Mouse (Mus musculus): ENCODE measurements at regions not wholly inside any gene's neighbourhood (a gene's known extent, or its start where the extent isn't known, plus 50 kb on each side); places are given as distances from the start of the nearest gene placed in this dataset.

DNA sequence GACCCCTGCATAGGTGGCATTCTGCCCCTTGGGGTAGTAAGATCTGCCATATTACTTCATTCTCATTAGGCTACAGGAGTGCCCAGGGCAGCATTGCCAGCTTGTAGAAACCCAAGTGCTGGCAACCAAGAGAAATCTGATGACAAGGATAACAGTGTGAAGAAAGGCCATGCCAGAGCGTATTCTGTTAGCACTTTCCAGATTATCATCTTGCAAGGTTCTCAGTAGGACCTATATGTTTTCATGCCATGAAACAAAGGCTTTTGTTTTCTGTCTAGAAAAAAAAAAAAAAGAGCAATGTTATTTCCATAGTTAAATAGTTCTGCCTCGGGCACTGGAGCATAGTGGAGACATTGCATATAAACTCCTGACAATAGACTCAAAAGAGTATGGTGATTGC lies 478.8 kb upstream of the 4930412O13Rik start:
- H3K79me2 ChIP-seq (replicated peaks; ENCODE audit: control insufficient read depth, extremely low read depth, insufficient read depth, poor library complexity, severe bottlenecking), result no peaks in the 10 kb centered on the region
- no peaks in the 10 kb centered on the region for H3K36me3 ChIP-seq (replicated peaks in 1 of 2; ENCODE audit: control insufficient read depth in 1 of 2, insufficient read depth in 1 of 2, low read length in 1 of 2)
- no peaks in the 10 kb centered on the region for H3K9me3 ChIP-seq (replicated peaks; ENCODE audit: low read length)
- no peak overlapping the region for H3K4me2 ChIP-seq (ENCODE audit: insufficient read depth, low read depth, poor library complexity, severe bottlenecking)
- no peak overlapping the region for H3K27ac ChIP-seq (ENCODE audit: insufficient read depth, low read depth)
- H3K4me1 ChIP-seq (ENCODE audit: control insufficient read depth in 1 of 2, insufficient read depth in 2 of 2), result no peaks in the 10 kb centered on the region
- TF ChIP-seq MAZ (IDR thresholded peaks at IDR 0.05; ENCODE audit: low read depth, low read length) (no peak), RAD21 (IDR thresholded peaks at IDR 0.05; ENCODE audit: low read depth, low read length) (no peak), TBP (conservative IDR thresholded peaks at IDR 0.05; ENCODE audit: low read depth, low read length) (no peak), EP300 (IDR thresholded peaks at IDR 0.05; ENCODE audit: low read length) (no peak), HCFC1 (IDR thresholded peaks at IDR 0.05; ENCODE audit: low read depth, low read length) (no peak), UBTF (IDR thresholded peaks at IDR 0.05; ENCODE audit: low read depth, low read length) (no peak), ZNF384 (IDR thresholded peaks at IDR 0.05; ENCODE audit: low read depth, low read length) (no peak), ZC3H11A (IDR thresholded peaks at IDR 0.05; ENCODE audit: low read depth, low read length) (no peak)
- dilution Hi-C loops (cut with MboI; ENCODE audit: extremely low pct_ligation_motif_present, extremely low pct_unique_long_range_greater_than_20kb, low sequenced_read_pairs), result no loop called here
- H3K9ac ChIP-seq (ENCODE audit: insufficient read depth, low read depth), result no peak overlapping the region
- in situ Hi-C loops (cut with MboI; ENCODE audit: low pct_ligation_motif_present, low pct_unique_long_range_greater_than_20kb, low sequenced_read_pairs), result no loop called here
- no peak overlapping the region for H3K4me3 ChIP-seq (replicated peaks in 1 of 3; ENCODE audit: low read depth in 2 of 3, low read length in 2 of 3, poor library complexity in 1 of 3)
- H3K27me3 ChIP-seq (replicated peaks), result no peaks in the 10 kb centered on the region
- DNase-seq (ENCODE audit: extremely low read depth), result no peak

DNA sequence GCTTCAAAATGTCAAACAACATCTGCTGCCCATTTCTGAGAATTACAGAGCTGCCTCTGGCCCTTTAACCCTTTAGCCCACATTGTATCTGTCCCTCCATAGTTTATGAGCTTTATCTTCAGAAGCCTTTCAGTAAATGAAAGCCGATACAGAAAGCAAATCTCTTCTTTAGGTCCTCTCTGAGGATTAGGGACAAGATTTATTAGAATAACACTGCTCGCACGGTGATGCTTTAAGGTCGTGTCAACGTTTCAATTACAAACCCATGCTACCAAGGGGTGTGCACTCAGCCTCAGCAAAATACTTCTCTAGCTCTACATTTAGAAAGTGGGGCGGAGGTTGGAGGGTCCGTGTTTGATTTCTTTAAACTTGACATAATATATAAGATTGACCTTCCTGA lies 472.0 kb upstream of the 4930412O13Rik start:
- in situ Hi-C loops (cut with MboI; ENCODE audit: low pct_ligation_motif_present, low pct_unique_long_range_greater_than_20kb, low sequenced_read_pairs) (no loop called here), dilution Hi-C loops (cut with MboI; ENCODE audit: extremely low pct_ligation_motif_present, extremely low pct_unique_long_range_greater_than_20kb, low sequenced_read_pairs) (no loop called here)
- Histone ChIP-seq H3K79me2 (replicated peaks; ENCODE audit: control insufficient read depth, extremely low read depth, insufficient read depth, poor library complexity, severe bottlenecking) (no peaks in the 10 kb centered on the region), H3K27me3 (replicated peaks) (no peaks in the 10 kb centered on the region), H3K4me2 (ENCODE audit: insufficient read depth, low read depth, poor library complexity, severe bottlenecking) (no peak overlapping the region), H3K9me3 (replicated peaks; ENCODE audit: low read length) (no peaks in the 10 kb centered on the region), H3K27ac (ENCODE audit: insufficient read depth, low read depth) (no peak overlapping the region), H3K4me1 (ENCODE audit: control insufficient read depth in 1 of 2, insufficient read depth in 2 of 2) (peaks cover 0 to 6% of the 10 kb centered on the region in 2 experiments; a peak in 2 of 4 replicates), H3K36me3 (replicated peaks in 1 of 2; ENCODE audit: control insufficient read depth in 1 of 2, insufficient read depth in 1 of 2, low read length in 1 of 2) (no peaks in the 10 kb centered on the region), H3K9ac (ENCODE audit: insufficient read depth, low read depth) (no peak overlapping the region), H3K4me3 (replicated peaks in 1 of 3; ENCODE audit: low read depth in 2 of 3, low read length in 2 of 3, poor library complexity in 1 of 3) (no peak overlapping the region)
- TF ChIP-seq HCFC1 (IDR thresholded peaks at IDR 0.05; ENCODE audit: low read depth, low read length) (no peak), POLR2AphosphoS2 (IDR thresholded peaks at IDR 0.05; ENCODE audit: low read depth, low read length) (no peak), EP300 (IDR thresholded peaks at IDR 0.05; ENCODE audit: low read length) (no peak), MAFK (IDR thresholded peaks at IDR 0.05; ENCODE audit: insufficient replicate concordance, low read length) (no peak), ZC3H11A (IDR thresholded peaks at IDR 0.05; ENCODE audit: low read depth, low read length) (no peak), RCOR1 (conservative IDR thresholded peaks at IDR 0.05; ENCODE audit: low read depth, low read length) (no peak), TBP (conservative IDR thresholded peaks at IDR 0.05; ENCODE audit: low read depth, low read length) (no peak), USF1 (IDR thresholded peaks at IDR 0.05; ENCODE audit: low read depth, low read length) (no peak), NELFE (IDR thresholded peaks at IDR 0.05; ENCODE audit: low read depth, low read length) (no peak), CTCF (conservative IDR thresholded peaks at IDR 0.05 in 1 of 2, IDR thresholded peaks at IDR 0.05 in 1 of 2; ENCODE audit: low read depth in 2 of 2, low read length in 2 of 2) (no peak), ZMIZ1 (IDR thresholded peaks at IDR 0.05; ENCODE audit: low read depth, low read length) (no peak), IRF4 (IDR thresholded peaks at IDR 0.05; ENCODE audit: low read depth, low read length) (no peak), JUN (IDR thresholded peaks at IDR 0.05; ENCODE audit: insufficient read depth, low read depth, low read length) (no peak), UBTF (IDR thresholded peaks at IDR 0.05; ENCODE audit: low read depth, low read length) (no peak), MAX (IDR thresholded peaks at IDR 0.05; ENCODE audit: low read length) (no peak), ZKSCAN1 (IDR thresholded peaks at IDR 0.05; ENCODE audit: borderline replicate concordance, low read depth, low read length) (no peak)
- no peak for DNase-seq (ENCODE audit: extremely low read depth)
